12 mouse cellular contexts compared by ENCODE assay signal in genomic region chr3:110452470-110452869, GRCm38 (mm10).
"Had no signal": no experiment of that assay in that cellular context is flagged by ENCODE, and none has a peak within 500 bp of the region (broad histone marks: within the 10 kb centered on the region; RNA-seq: fewer than 3 reads in every experiment).

No protein-coding gene starts in this region.

- H3K4me1 ChIP-seq: limb, embryonic 12.5 days; liver, embryonic 13.5 days had no signal

- H3K4me3 ChIP-seq: limb, embryonic 12.5 days; liver, embryonic 13.5 days had no signal

- ATAC-seq: liver, postnatal 0 days; lung, postnatal 0 days had no signal

- H3K9ac ChIP-seq: limb, embryonic 12.5 days; liver, embryonic 13.5 days; liver, postnatal 0 days had no signal

- H3K36me3 ChIP-seq: limb, embryonic 12.5 days; liver, embryonic 13.5 days had no signal

- H3K4me2 ChIP-seq: limb, embryonic 12.5 days; liver, embryonic 13.5 days had no signal

- H3K27me3 ChIP-seq: limb, embryonic 12.5 days; liver, embryonic 13.5 days had no signal

- DNase-seq: kidney, adult 9 months; kidney, postnatal 36 days; layer of hippocampus, adult 9-11 months; liver; liver, embryonic 13.5 days; liver, postnatal 0 days; lung, postnatal 36 days; thymus, postnatal 4 days had no signal

- H3K27ac ChIP-seq: kidney, postnatal 0 days; limb, embryonic 12.5 days; liver, embryonic 13.5 days; stomach, postnatal 0 days had no signal

- H3K9me3 ChIP-seq: limb, embryonic 12.5 days; liver, embryonic 13.5 days had no signal
